Comparison of ENCODE assay signal across 8 mouse cellular contexts in the genomic region with DNA sequence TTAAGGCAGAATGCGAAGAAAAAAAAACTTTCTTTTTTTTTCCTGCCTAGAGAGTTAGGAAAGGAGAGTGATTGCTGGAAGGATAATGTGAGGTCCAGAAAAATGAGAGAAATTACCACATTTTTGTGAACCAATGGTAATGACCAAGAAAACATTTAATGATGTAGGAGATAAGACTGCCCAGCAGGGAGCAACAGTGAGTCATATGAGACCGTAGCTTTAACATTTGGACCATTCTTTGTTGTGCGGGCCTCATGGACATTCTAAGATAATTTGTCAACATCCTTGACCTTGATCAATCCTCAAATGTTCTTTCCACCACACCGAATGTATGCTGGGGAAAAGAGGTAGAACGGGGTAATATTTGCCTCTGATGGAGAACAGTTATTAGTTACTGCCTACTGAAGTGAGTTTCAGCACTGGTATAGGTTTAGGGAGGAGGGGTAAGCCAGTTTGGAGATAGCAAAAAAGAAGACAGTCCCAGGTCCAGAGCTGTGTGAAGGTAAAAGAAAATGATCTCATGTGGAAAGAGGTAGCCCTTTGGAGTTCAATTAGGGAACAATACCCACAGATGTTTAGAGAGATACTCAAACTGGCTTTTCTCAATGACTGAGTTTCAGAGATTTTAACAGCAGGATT. TPM values are rescaled to one million over a fixed set of nuclear protein-coding genes. Genes with fewer than 3 reads are reported as not detected.
A peak's percentile ranks its signal among the peaks of the same experiment; 100 is the strongest.
DNase-seq lines count a peak whose midpoint lies in the region; ATAC-seq and TF ChIP-seq lines count a peak whose summit lies in the region.

No protein-coding gene starts in this region.

- no peaks in the 10 kb centered on the region for H3K27me3 ChIP-seq in heart, adult 2 months (ENCODE audit: control insufficient read depth, insufficient read depth, low read length)
- H3K27me3 ChIP-seq in heart, embryonic 10.5 days (ENCODE audit: insufficient read depth, poor library complexity, severe bottlenecking): no peaks in the 10 kb centered on the region
- H3K27me3 ChIP-seq in limb, embryonic 11.5 days (ENCODE audit: control insufficient read depth, insufficient read depth, low read length): no peaks in the 10 kb centered on the region
- no peaks in the 10 kb centered on the region for H3K27me3 ChIP-seq in intestine, embryonic 16.5 days (replicated peaks; ENCODE audit: control insufficient read depth, insufficient read depth, low read length)

- TF ChIP-seq POLR2A in heart, adult 2 months (IDR thresholded peaks at IDR 0.05; ENCODE audit: insufficient read depth, low read depth, low read length): no peak

- no peak for ATAC-seq in limb, embryonic 11.5 days (ENCODE audit: insufficient number of reproducible peaks, low FRiP score, low TSS enrichment, low read depth)
- ATAC-seq in intestine, embryonic 16.5 days: no peak

- H3K9ac ChIP-seq in heart, adult 2 months (ENCODE audit: low read depth, low read length): no peak overlapping the region
- no peak overlapping the region for H3K9ac ChIP-seq in limb, embryonic 11.5 days (ENCODE audit: low read length)
- H3K9ac ChIP-seq in intestine, embryonic 16.5 days (ENCODE audit: low read depth, low read length): no peak overlapping the region

- H3K4me1 ChIP-seq in heart, adult 2 months (ENCODE audit: control insufficient read depth, insufficient read depth, low read length): no peaks in the 10 kb centered on the region
- H3K4me1 ChIP-seq in heart, embryonic 10.5 days: no peaks in the 10 kb centered on the region
- H3K4me1 ChIP-seq in limb, embryonic 11.5 days (ENCODE audit: control insufficient read depth, insufficient read depth, low read length): no peaks in the 10 kb centered on the region
- no peaks in the 10 kb centered on the region for H3K4me1 ChIP-seq in intestine, embryonic 16.5 days (ENCODE audit: control insufficient read depth, insufficient read depth, low read length)

- H3K79me2 ChIP-seq in heart, adult 2 months (replicated peaks; ENCODE audit: control insufficient read depth, insufficient read depth, low read length): no peaks in the 10 kb centered on the region

- H3K36me3 ChIP-seq in heart, adult 2 months (ENCODE audit: control insufficient read depth, insufficient read depth, low read length): no peaks in the 10 kb centered on the region; the same call in 1 of the 2 replicates
- H3K36me3 ChIP-seq in heart, embryonic 10.5 days: peaks cover 62% of the 10 kb centered on the region
- peaks cover 2% of the 10 kb centered on the region; the same call in 1 of the 2 replicates for H3K36me3 ChIP-seq in limb, embryonic 11.5 days (ENCODE audit: control insufficient read depth, insufficient read depth, low read length)
- 0 out of 2 replicates have a peak, but pooled peaks cover 4% of the 10 kb centered on the region for H3K36me3 ChIP-seq in intestine, embryonic 16.5 days (ENCODE audit: control insufficient read depth, insufficient read depth, low read length)

- TF ChIP-seq EP300 in heart, adult 2 months (IDR thresholded peaks at IDR 0.05; ENCODE audit: insufficient read depth, low read depth, low read length): no peak

- no peak overlapping the region for H3K4me3 ChIP-seq in heart, adult 2 months
- no peak overlapping the region for H3K4me3 ChIP-seq in heart, embryonic 10.5 days
- H3K4me3 ChIP-seq in limb, embryonic 11.5 days (ENCODE audit: low read depth, low read length): no peak overlapping the region
- H3K4me3 ChIP-seq in intestine, embryonic 16.5 days (ENCODE audit: low read length): no peak overlapping the region

- no peak for DNase-seq in heart, adult 2 months
- no peak for DNase-seq in heart, embryonic 10.5 days (ENCODE audit: low spot score)
- peak; percentile 10 for DNase-seq in right cerebral cortex, adult 18-20 months
- no peak for DNase-seq in right cerebral cortex, postnatal 36 days (ENCODE audit: low spot score in 2 of 2)
- DNase-seq in embryo, embryonic 9.5 days (ENCODE audit: extremely low spot score): peak; percentile 8
- DNase-seq in limb, embryonic 11.5 days (ENCODE audit: low spot score): peak; percentile 34
- no peak for DNase-seq in thymus, postnatal 14 days

- peak; percentile 63 for TF ChIP-seq CTCF in heart, adult 2 months (IDR thresholded peaks at IDR 0.05)

- no peak overlapping the region for H3K27ac ChIP-seq in heart, adult 2 months
- no peak overlapping the region for H3K27ac ChIP-seq in heart, embryonic 10.5 days
- no peak overlapping the region for H3K27ac ChIP-seq in limb, embryonic 11.5 days (replicated peaks; ENCODE audit: low read depth, low read length)
- no peak overlapping the region for H3K27ac ChIP-seq in intestine, embryonic 16.5 days (ENCODE audit: low read length)

- WGBS in heart, adult 2 months: 77% methylated on average over 5 of the region's 5 CpGs
- WGBS in heart, embryonic 10.5 days: 79% methylated on average over 5 of the region's 5 CpGs
- WGBS in limb, embryonic 11.5 days: 81% methylated on average over 5 of the region's 5 CpGs
- 73% methylated on average over 5 of the region's 5 CpGs for WGBS in intestine, embryonic 16.5 days

- intact Hi-C loops in heart, adult 2 months (cut with DNase I): loop anchor here (10.0 kb wide), 1 partner anchor 343 kb away; no protein-coding TSS in a partner anchor

- no peaks in the 10 kb centered on the region for H3K9me3 ChIP-seq in heart, embryonic 10.5 days
- H3K9me3 ChIP-seq in limb, embryonic 11.5 days (ENCODE audit: control insufficient read depth, low read length): no peaks in the 10 kb centered on the region
- no peaks in the 10 kb centered on the region for H3K9me3 ChIP-seq in intestine, embryonic 16.5 days (ENCODE audit: control insufficient read depth, low read length)

- H3K4me2 ChIP-seq in limb, embryonic 11.5 days (ENCODE audit: low read depth, severe bottlenecking): no peak overlapping the region
- H3K4me2 ChIP-seq in intestine, embryonic 16.5 days (ENCODE audit: low read depth, low read length): no peak overlapping the region

RNA-seq across cellular contexts. Expression of gene Scfd1, which starts 24.9 kb away (rescaled TPM):
- total RNA-seq in heart, adult 2 months (2021): 10 to 100 TPM; 22.3 to 23.4 TPM
- 6.3 and 13.6 TPM in 2 replicates for polyA plus RNA-seq in heart, adult 2 months (2012; rRNA removed)
- polyA plus RNA-seq in heart, embryonic 10.5 days (2016; fragmentation: Nextera tagmentation; extraction: Ambion mirVana): 74.5 and 75.9 TPM in 2 replicates
- 73.4 and 74.0 TPM in 2 replicates for polyA plus RNA-seq in limb, embryonic 11.5 days (2014; fragmentation: Nextera tagmentation; extraction: Ambion mirVana)
- polyA plus RNA-seq in intestine, embryonic 16.5 days (2015; fragmentation: Nextera tagmentation; extraction: Ambion mirVana): 75.8 and 76.0 TPM in 2 replicates

RNA-seq across cellular contexts. Expression of gene G2e3, which starts 54.3 kb away (rescaled TPM):
- total RNA-seq in heart, adult 2 months (2021): 1 to 10 TPM; 2.1 to 2.5 TPM
- polyA plus RNA-seq in heart, adult 2 months (2012; rRNA removed): 0.72 and 1.9 TPM in 2 replicates
- 23.3 and 27.8 TPM in 2 replicates for polyA plus RNA-seq in heart, embryonic 10.5 days (2016; fragmentation: Nextera tagmentation; extraction: Ambion mirVana)
- polyA plus RNA-seq in limb, embryonic 11.5 days (2014; fragmentation: Nextera tagmentation; extraction: Ambion mirVana): 39.7 and 46.5 TPM in 2 replicates
- polyA plus RNA-seq in intestine, embryonic 16.5 days (2015; fragmentation: Nextera tagmentation; extraction: Ambion mirVana): 16.6 and 19.3 TPM in 2 replicates

Comparison
In these comparisons a context has a peak if more than half of its experiments do, and no peak if none do; other contexts are left out.
1. DNase-seq: peak in right cerebral cortex, adult 18-20 months (single experiment), embryo, embryonic 9.5 days (single experiment) and limb, embryonic 11.5 days (single experiment); none in heart, adult 2 months (0 of 2), heart, embryonic 10.5 days (single experiment), right cerebral cortex, postnatal 36 days (0 of 2) and thymus, postnatal 14 days (single experiment).